Mouse (Mus musculus): ENCODE measurements around the gene Aldh3b1.

The Aldh3b1 gene

DNA sequence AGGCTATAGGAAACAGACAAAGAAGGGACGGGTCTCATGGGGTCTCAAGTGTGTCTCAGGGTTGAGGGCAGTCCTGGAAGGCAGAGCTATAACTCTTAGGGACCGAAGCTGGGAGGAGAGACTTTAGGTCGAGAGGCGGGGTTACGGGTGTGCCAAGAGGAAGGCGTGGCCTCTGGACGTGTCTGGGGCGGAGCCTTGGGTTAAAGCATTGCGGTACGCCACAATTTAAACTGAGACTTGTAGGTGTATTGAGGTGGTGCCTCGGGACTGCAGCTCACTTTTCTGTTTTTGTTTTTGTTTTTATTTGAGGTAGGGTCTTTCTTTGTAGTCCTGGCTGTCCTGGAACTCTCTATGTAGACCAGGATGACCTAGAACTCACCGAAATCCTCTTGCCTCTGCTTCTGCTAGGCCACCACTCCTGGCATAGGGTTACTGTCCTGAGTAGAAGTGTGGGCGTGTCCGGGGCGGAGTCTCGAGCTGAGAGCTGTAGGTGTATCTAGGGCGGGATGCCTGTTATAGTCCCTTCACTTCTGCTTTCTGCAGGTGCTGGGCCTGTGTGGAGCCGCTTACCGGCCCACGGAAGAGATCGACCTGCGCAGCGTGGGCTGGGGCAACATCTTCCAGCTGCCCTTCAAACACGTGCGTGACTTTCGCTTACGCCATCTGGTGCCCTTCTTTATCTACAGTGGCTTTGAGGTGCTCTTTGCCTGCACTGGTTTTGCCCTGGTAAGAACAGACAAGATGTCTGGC lies 13.6 kb upstream of the Aldh3b1 start:
- no peak for DNase-seq (ENCODE audit: low spot score)

DNA sequence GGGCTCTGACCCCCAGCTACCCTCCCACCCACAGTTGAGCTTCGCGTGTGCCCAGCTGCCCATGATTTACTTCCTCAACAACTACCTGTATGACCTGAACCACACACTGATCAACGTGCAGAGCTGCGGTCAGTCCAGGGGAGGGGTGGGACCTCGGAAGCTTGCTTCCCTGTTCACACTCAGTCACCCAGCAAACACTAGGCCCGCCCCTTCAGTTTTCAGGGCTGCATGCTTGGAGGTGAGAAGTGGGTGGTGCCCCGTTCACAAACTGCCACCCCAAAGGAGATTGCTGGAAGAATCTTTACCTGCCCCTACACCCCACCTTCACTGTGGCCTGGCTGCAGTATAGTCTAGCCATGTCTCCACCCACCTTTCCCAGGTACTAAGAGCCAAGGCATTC lies 12.7 kb upstream of the Aldh3b1 start:
- no peak for DNase-seq (ENCODE audit: low spot score)

DNA sequence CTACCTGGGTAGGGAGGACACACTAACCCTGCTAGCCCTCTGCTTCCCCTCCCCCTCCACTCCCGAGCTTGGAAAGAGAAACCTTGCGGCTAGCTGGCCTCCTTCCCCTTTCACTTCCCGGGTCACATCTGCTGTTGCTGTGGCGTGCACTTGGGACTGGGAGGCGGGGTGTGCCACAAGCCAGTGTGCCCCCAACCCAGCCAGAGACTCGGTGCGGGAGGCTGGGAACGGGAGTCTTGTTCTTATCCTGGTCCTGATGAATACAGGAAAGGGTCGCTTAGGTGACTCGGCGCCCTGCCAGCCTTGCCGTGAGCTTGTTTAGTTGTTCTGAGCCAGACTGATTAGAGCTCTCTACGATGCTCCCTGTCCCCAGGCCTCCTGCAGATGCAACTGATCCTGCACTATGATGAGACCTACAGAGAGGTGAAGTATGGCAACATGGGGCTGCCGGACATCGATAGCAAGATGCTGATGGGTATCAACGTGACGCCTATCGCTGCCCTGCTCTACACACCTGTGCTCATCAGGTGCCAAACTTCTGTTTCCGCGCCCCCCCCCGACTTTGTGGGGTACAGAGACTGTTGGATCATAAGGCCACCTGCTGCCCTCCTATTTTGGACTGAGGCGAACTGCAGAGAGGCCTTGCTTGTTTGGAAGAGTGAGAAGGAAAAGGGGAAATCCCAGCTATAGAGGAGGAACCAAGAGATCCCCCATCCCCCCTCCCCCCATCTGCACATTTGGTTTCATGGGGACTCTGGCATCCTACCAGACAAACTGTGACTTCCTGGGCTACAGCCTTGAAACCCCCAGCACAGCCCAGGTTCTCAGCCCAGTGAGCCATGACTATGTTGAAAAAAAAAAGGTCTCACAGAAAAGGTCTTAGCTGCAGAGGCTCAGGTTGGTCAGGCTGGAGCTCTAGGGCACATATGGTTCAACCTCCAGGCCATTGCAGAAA lies 6.6 kb upstream of the Aldh3b1 start:
- DNase-seq (ENCODE audit: low spot score): no peak

DNA sequence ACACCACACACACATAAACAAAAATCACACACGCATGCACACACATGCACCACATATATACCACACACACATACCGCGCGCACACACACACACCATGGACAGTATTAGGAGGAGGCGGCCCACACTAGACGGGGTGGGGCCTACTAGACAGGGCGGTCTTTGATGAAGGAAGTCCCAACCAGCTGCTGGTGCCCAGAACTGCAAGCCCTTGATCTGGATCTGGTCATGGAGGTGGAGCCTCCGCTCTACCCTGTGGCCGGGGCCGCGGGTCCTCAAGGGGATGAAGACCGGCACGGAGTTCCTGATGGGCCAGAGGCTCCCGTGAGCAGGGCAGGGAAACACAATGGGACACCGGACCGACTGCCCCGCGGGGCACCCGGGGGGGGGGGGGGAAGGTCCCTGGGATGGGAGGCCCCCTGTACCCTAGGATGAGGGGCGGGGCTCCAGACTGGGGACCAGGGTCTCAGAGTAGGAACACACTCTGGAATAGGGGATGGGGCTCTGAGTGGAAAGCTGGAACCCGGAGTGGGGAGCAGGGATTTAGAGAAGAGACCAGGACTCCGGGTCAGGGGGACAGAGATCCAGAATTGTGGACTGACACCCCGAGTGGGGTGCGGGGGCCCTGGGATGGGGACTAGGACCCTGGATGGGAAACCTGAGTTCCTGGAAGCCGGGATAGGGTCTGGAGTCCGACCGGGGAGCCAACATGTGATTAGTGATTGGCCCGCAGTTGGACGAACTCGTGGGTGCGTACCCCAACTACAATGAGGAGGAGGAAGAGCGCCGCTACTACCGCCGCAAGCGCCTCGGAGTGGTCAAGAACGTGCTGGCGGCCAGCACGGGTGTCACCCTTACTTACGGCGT lies 5.7 kb upstream of the Aldh3b1 start, which contains the start of gene Unc93b1:
TSS of gene Unc93b1 (plus strand) at position 155 of the 864 bp plus-strand sequence.
- DNase-seq (ENCODE audit: low spot score): no peak

DNA sequence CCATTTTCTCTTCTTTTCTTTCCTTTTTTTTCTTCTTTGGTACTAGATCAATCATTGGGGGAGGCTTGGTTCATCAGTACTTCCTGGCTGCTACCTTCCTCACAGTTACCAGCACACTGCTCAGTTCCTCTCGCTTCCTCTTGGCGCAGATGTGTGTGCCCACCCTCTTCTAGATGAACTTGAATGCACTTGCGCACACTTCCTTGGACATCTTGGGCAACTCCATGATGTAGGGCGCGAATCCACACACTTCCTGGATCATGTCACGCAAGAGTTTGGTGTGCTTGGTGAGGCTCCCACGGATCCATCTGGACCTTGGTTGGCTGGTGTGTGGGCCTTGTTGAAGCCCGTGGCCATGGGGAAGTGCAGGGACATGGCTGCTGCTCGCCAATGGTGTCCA lies 2.1 kb upstream of the Aldh3b1 start:
- DNase-seq (ENCODE audit: low spot score): no peak

DNA sequence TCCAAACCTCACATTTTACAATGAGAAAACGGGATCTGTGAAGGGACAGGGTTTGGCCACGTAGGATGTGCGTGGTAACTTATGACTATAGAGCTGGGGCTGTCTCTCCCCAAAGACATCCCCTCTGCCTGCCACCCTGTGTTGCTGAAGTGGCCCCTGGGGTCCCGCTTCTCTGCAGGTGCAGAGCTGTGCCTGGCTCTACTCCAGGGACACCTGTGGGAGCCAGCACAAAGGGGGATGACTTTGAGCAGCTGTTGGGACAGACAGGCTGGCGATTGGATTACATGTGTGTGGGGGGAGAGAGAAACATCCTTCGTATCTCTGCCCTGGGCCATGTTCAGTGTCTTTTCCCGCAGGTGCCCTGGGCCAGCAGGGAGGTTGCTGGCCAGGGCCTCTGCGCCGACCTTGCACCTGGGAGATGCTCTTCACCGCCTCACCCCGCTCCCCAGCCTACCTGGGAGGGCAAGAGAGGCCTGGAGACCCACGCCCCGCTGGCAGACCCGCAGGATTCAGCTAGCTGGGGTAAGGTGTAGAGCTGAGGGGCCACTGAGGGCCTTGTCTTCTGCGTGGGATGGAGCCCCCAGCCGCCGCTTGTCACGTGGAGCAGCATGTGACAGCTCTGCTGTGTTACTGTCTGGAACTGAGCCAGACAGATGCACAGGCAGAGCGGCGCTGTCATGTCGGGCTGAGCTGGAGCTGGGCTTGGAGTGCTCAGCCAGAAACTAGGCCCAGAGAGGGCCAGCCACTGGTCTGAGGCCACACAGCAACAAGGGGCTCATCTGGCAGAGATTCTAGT lies 852 bp upstream of the Aldh3b1 start:
- DNase-seq (ENCODE audit: low spot score): no peak

DNA sequence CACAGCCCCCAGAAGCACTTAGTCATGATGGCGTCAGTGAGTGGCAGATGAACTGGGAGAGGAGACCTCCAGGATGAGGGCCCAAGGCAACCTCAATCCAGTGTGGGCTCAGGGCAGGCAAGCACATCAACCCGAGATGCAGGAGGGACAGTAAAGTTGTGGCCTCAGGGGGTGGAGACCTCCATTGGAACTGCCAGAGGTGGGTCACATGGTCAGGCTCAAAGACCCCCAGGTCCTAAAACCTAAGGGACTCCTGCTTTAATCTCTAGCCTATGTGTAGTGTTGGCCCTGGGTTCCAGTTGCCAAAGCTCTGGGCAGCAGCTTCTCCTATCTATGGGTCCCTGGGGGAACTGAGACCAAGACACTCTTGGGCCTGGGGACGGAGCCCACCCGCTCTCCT lies 829 bp downstream of the Aldh3b1 start:
- DNase-seq (ENCODE audit: low spot score): no peak

DNA sequence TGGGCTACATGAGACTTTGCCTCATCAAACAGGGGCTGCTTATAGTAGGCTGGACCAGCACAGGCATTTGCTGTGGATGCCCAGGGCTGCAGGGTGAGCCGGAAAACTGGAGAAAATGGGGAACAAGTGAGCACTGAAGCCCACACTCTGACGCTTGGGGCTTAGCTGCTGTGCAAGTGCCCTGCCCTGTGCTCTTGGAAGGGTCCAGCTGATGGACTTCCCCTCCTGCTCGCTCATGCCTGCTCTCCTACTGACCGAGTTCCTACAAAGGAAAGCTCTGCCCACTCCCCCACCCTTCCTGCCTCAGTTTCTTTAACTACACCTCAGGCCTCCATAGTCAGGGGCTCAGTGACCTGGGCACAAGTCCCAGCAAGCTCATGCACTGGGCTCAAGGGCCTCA lies 1.6 kb downstream of the Aldh3b1 start:
- DNase-seq (ENCODE audit: low spot score): no peak

DNA sequence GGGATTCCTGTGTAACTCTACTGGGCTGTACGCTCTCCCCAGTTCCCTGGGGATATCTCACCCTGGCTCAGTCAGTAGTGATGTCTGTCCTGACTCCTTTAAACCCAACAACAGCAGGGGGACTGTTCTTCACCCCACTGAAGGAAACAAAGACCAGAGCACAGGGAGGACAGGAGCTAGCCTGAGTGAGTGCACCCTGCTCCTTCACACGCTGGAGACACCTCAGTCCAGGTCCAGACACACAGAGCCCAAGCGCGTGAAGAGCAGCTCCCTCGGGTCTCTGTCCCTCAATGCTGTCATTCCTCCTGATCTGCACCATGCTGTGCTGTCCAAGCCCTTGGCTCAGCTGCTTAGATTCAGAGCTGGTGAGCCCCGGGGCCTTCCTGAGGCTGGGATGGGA lies 2.9 kb downstream of the Aldh3b1 start:
- DNase-seq (ENCODE audit: low spot score): no peak

DNA sequence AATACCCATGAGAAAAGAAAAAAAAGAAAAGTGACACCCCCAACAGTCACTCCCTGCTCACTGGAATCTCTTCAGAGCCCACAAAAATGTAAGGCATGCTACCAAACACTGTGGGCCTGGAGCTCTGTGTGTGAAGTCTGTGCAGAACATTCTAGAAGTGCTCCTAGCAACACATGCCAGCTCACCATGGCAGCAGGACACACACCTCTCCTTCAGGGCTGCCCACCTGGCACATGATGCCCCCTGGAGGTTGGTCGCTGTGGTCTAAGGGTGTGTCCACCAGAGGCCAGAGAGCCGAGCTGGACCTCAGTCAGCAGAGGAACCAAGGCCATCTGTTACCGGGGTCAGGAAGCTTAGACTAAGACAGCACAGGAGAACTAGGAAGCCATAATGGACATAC lies 3.3 kb downstream of the Aldh3b1 start:
- DNase-seq (ENCODE audit: low spot score): no peak

DNA sequence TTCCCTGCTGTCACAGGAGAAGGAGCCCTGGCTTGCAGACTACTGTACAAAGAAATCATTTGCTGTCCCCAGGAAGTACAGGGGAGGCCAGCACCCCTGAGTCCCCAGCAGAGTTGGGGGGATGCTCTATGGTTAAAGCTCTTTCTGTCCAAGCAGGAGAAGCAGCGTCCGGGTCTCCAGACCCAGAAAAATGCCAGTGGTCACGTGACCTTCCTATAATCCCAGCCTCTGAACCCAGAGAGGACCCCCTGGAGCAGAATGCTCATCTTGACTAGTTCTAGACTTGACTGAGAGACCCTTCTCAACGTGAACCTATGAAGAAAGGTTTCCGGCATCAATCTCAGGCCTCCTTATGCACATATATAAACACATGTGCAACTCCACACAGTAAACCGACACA lies 3.7 kb downstream of the Aldh3b1 start:
- DNase-seq (ENCODE audit: low spot score): no peak

DNA sequence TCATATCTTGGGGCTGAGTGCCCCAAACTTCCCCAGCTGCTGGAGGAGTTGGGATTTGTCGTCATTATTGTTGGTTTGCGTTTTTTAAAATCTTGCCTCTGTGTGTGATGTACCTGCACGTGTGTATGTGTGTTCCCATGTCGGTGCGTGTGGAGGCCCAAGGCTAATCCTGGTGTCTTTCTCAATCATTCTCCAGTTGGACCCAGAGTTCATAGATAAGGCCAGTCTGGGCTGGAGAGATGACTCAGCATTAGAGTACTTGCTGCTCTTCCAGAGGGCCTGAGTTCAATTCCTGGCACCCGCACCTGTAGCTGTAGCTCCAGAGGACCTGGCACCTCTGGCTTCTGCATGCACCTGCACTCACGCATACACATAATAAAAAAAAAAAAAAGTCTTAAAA lies 4.7 kb downstream of the Aldh3b1 start:
- no peak for DNase-seq (ENCODE audit: low spot score)

DNA sequence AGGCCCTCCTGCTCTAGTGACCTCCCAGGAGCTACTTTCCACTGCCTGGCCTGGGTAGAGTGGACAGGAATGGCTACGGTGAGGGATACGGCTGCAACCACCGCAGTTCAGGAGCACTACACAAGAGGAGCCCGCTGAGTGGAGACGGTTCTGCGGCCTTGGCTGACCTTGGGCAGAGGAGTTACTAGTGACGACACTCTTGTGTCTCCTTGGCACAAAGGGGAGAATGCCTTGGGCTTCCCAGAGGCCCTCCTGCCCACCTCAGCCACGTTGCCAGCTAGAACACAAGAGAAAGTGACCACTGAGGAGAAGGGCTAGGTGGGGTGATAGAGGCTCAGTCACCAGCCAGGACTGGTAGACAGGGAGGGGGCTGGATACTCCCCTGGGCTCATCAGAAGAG lies 5.4 kb downstream of the Aldh3b1 start:
- DNase-seq (ENCODE audit: low spot score): no peak

DNA sequence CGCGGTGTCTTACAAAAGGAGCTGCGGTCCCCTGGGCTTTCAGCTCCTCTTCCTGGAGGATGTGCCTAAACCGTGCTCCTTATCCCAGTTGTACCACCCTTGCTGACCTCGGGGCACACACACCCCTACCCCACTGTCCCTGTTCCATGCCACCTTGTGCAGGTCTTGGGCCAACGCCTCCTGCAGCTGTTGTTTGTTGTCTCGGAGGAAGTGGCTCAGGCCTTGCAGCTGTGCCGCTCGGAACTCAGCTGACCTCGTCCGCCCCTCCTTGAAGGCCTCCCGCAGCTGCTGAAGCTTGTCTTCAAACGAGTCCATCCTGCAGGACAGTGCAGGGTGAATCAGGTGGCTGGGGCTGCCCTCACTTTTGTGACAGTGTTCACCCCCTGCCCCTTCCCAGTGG lies 6.0 kb downstream of the Aldh3b1 start:
- no peak for DNase-seq (ENCODE audit: low spot score)

DNA sequence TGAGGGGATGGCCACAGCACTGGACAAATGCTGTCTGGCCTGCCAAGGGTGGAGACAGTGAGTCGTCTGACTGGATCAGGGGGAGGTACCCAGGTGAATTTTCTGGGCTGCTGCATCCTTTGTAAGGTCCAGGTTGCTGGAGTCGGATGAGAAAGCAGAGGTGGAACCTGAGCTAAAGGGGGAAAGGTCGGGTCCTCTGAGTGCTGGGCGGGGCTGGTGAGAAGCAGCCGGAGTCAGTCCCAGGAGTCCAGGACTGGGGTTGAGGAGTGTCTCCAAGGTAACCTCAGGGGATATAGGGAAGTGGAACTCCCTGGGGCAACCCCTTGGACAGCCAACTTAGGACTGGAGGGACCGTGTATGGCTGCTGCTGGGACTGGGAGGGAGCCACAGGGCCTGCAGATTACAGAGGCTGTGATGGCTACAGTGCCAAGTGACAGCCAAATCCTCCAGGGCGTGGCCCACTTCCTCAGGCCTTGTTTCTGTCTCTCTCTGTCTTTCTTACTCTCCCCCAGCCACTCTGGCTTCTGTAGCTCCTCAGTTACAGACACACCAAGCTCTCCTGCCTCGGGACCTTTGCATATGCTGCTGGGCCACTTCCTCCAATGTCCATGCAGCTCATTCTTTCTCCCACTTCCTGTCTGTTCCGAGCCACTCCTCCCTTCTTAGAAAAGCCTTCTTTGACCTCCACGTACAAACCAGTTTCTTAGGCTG lies 6.8 kb downstream of the Aldh3b1 start:
- DNase-seq (ENCODE audit: low spot score): no peak

DNA sequence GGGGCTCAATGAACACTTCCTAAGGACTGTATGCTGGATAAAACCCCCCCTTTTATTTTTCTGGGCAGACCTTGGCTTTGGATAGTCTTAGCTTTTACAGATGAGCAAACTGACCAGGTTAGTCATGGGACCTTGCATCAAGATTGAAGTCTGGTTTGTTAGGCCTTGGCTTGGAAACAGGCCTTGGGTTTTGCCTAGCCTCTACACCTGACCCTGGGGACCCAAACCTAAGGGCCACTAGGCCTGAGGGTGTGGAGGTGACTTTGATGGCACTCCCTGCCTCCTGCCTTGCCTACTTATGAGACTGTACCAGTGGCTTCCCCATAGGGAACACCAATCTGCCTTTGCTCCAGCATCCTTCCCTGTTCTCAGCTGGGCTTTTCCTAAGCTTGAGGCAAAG lies 9.7 kb downstream of the Aldh3b1 start:
- DNase-seq (ENCODE audit: low spot score): no peak

DNA sequence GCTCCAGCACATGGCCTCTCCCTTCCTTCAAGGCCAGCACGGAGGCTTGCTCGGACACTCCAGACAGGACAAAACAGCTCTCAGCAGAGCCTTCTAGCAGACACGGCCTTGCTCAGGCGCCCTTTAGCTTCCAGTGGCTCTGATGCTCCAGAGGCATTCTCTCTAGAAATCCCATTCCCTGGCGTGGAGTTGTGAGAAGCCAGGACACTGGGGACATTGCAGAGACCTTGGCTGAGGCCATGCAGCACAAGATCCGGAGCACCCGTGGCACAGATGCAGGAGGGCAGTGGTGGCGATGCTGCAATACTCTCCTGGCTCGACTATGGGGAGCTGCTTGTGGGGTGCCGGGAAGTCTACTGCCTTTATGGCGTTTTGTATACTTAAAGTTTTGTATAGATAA lies 12.9 kb downstream of the Aldh3b1 start:
- DNase-seq (ENCODE audit: low spot score): no peak

DNA sequence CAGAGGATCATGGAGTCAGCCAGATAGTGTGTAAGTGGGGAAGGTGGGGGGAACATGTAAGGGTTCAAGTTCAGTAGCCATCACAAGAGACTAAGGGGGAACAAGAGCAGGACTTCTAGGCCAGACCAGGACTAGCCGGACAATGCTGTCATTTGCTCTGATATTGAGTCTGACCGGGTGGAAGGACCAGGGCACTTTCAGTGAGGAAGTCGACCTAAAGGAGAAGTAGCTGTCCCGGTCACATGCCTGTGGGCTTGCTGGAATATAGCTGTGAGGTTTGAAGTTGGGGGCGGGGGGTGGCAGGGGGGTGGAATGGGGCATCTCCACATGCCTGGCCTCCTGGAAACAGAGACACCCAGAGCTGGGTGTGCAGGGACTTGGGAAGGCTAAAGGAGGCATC lies 15.1 kb downstream of the Aldh3b1 start:
- no peak for DNase-seq (ENCODE audit: low spot score)

DNA sequence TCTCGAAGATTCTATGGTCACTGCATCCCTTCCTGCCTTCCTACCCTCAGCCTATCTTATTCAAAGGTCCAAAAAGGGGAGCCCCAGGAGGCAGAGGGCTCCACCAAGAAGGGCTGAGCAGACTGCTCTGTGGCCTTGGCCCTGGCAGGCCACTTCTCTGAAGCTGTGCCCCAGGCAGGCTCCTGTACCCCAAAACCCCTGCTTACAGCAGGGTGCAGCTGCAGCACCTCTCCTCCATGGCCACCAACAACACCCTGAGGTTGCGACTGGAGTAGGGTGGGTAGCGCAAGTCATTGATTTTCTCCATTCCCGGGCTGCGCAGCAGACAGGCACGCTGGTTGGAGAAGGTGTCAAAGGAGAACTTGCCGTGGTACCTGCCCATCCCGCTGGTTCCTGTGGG lies 15.9 kb downstream of the Aldh3b1 start:
- DNase-seq (ENCODE audit: low spot score): no peak

DNA sequence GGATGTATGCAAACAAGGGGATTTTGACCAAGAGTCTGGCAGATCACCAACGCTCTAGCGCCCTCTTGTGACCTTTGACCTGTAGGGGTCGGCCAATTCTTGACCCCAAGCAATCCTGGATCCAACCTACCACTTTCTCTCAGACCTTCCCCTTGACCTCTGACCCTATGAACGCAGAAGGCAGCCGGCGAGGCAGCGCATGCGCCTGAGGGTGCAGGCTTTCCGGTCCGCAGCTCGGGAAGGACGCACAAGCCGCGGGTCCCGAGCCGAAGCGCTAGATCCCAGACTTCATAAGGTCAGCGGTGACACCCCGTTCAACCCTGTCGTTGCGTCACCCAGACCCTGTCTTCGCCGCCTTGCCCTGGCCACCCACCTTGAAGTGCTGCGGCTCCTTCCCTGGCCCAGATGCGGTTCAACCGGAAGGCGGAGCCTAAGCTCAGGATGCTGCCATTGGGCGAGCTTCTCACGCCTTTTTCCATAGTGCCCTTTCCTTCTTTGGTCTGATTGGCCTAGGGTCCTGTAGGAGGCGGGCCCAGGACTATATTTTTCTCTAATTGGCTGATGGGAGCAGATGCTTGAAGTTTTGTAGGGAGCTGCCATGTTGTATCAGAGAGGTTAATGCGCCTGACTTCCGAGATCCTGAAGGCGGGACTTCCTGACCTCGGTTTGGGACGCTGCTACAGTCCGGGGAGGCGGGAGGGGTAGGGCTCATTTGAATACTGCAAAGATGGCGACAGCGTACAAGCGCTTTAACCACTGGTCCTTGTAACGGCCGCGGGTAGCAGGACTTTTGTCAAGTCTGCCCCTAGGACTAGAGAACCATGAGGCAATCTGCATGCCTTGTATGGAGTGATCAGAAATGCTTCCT lies 17.0 kb downstream of the Aldh3b1 start, which contains the start of gene Ndufs8:
TSS of gene Ndufs8 (minus strand) at position 438 of the 868 bp plus-strand sequence.
- peak; percentile 98 for DNase-seq (ENCODE audit: low spot score)
